Mouse (Mus musculus) erythroblast, embryonic 14.5 days (primary cell): ENCODE data around the gene Trim59. TPM values are rescaled to one million over a fixed set of nuclear protein-coding genes. Genes with fewer than 3 reads are reported as not detected.

ENCODE experiments used
- H3K27me3 ChIP-seq: 2 replicates; pipeline ENCODE4 v1.6.1; 2012; ENCODE audit warnings: inconsistent platforms; ENCODE audit not compliant: control insufficient read depth
- H3K36me3 ChIP-seq: 2 replicates; pipeline ENCODE4 v1.6.1; 2012; ENCODE audit warnings: mild to moderate bottlenecking, inconsistent platforms; ENCODE audit not compliant: control insufficient read depth
- H3K4me1 ChIP-seq: 2 replicates; pipeline ENCODE4 v1.6.1; 2012; ENCODE audit warnings: inconsistent platforms; ENCODE audit not compliant: control insufficient read depth
- H3K4me3 ChIP-seq: replicated peaks from 2 replicates; pipeline ENCODE3; 2012; ENCODE audit warnings: moderate library complexity, mild to moderate bottlenecking, inconsistent platforms
- H3K9me3 ChIP-seq: 2 replicates; pipeline ENCODE4 v1.6.1; 2012; ENCODE audit warnings: low read length, inconsistent platforms, mixed read lengths; ENCODE audit not compliant: control insufficient read depth
- GATA1 ChIP-seq: IDR thresholded peaks from 2 replicates; pipeline ENCODE4 v1.6.1; 2012; ENCODE audit warnings: low read length, inconsistent platforms, mixed read lengths
- TAL1 ChIP-seq: IDR thresholded peaks from 3 replicates; pipeline ENCODE4 v1.6.1; 2012; ENCODE audit warnings: low read length, inconsistent platforms, mixed read lengths
- polyA plus RNA-seq: library from polyadenylated mRNA; stranded (reverse); fragments of >175 nt; gene quantifications from 2 replicates; pipeline ENCODE4 v1.2.3, GENCODE M21; 2012

Gene Trim59
- 3.3 and 9.0 TPM in 2 replicates for polyA plus RNA-seq

DNA sequence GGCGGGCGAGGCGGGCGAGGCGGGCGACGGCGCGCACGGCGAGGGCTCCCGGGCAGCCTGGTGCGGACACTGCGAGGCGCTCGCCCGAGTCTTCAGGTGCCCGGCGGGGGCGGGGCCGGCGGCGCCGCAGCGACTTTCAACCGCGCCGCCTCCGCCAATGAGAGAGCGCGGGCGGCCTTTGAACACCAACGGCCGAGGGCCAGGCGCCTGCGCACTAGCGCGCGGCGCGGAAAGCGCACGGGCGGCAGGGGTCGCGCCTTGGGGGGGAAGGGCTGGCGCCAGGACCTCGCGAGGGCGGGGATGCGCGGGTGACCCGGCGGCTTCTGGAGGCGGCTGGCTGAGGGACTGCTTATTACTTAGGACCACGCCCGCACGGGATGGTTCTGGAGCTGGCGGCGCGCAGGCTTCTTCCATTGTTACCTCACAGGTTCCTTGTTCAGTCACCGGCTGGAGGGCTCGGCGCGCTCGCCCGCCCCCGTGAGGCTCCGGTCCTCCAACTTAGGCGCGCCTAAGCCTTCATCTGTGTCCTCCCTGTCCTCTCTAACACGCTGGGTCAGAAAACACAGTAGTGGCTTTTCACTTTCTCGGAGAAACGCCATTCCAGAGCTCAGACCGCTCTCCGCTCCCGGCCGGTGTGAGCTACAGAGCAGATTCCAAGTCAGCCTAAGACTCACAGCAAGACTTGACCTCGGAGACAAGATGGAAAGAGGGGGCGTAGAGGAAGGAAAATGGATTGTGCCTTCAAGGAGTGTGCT is at the start of gene Trim59:
Gene Trim59, minus strand, starts transcription at position 111 of the 755 bp plus-strand sequence.
- TF ChIP-seq TAL1 (no peak), GATA1 (no peak)
- no peaks in the 10 kb centered on the region for H3K9me3 ChIP-seq
- H3K4me1 ChIP-seq, result peaks cover 55% of the 10 kb centered on the region
- H3K4me3 ChIP-seq, result peak within 1 kb of the TSS; percentile 79
- H3K36me3 ChIP-seq, result peaks cover 59% of the 10 kb centered on the region
- no peaks in the 10 kb centered on the region for H3K27me3 ChIP-seq

DNA sequence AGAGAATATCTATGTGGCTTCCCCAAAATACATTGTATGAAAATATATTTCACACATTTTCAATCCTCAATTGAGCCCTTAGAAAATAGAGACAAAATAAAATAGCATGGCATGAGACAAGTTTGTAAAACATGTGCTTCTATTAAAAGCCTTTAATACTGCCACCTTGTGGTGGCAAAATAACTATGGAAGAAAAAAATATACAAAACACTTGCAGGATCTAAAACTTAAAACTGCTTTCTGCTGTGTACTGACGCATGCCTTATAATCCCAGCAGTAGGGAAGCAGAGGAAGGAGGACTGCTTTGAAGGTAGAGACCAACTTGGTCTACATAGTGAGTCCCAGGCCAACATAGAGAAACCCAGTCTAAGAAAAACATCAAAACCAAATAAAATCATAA is 19.4 kb upstream of the Trim59 start:
- TF ChIP-seq GATA1, result no peak
- no peak for TF ChIP-seq TAL1
- Histone ChIP-seq H3K27me3 (no peaks in the 10 kb centered on the region), H3K4me1 (peaks cover 34% of the 10 kb centered on the region), H3K9me3 (no peaks in the 10 kb centered on the region), H3K4me3 (no peak overlapping the region), H3K36me3 (peaks cover 35% of the 10 kb centered on the region)

DNA sequence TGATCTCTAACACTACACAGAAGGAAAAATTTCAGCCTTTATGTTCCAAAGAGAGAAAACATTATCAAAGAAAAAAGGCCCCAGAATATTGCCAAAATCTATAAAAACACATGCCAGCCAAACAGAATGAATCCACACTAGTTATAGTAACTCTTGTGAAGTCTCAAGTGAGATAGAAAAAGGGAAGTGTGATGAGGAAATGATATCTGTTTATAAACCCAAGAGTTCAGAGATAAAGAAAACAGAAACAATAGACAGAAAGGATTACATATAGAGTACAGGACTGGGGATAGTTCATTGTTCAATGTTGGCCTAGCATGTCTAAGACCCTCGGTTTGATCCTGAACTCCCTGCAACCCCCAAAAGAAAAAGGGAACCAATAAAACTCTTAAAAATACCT is 18.2 kb upstream of the Trim59 start:
- H3K4me1 ChIP-seq, result peaks cover 42% of the 10 kb centered on the region
- TF ChIP-seq GATA1 (no peak), TAL1 (no peak)
- no peaks in the 10 kb centered on the region for H3K9me3 ChIP-seq
- no peak overlapping the region for H3K4me3 ChIP-seq
- no peaks in the 10 kb centered on the region for H3K27me3 ChIP-seq
- H3K36me3 ChIP-seq, result peaks cover 31% of the 10 kb centered on the region

DNA sequence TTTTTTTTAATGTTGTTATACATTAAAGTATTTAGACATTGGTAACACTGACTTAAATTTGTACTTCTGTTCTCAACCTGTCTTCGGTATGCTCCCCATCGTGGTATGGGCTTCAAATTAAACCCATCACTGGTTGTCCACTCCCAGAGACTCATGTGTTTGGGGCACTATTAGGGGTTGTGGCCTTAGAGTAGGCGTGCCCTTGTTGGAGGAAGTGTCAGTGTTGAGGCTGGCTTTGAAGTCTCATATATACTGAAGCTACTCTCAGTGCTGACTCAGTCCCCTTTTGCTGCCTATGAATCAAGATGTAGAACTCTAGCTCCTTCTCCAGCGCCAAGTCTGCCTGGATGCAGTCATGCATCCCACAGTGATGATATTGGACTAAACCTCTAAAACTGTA is 16.1 kb upstream of the Trim59 start:
- no peak overlapping the region for H3K4me3 ChIP-seq
- H3K9me3 ChIP-seq, result no peaks in the 10 kb centered on the region
- H3K4me1 ChIP-seq, result peaks cover 63% of the 10 kb centered on the region
- peaks cover 29% of the 10 kb centered on the region for H3K36me3 ChIP-seq
- no peaks in the 10 kb centered on the region for H3K27me3 ChIP-seq
- TF ChIP-seq TAL1 (no peak), GATA1 (no peak)

DNA sequence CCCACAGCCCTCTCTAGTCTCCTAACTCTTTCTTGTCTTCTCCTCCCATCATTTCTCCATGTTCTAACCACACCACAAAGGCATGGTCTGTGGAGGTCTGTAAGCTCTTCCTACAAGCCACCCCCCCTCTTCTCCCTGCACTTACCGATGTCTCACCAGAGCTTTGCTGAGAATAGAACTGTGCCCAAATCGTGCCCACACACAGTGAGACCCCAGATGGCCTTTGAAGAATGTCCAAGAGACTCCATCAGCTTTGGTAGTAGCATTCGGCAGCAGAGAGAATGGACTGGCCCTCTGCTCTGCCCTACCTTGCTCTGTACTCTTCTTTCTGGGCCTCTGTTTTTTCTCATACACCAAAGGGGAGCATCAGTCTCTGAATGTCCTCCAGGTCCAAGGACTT is 11.3 kb upstream of the Trim59 start:
- Histone ChIP-seq H3K9me3 (no peaks in the 10 kb centered on the region), H3K27me3 (no peaks in the 10 kb centered on the region), H3K36me3 (peaks cover 25% of the 10 kb centered on the region), H3K4me3 (peak overlapping the region; percentile 58), H3K4me1 (peaks cover 91% of the 10 kb centered on the region)
- TF ChIP-seq GATA1 (no peak), TAL1 (no peak)

DNA sequence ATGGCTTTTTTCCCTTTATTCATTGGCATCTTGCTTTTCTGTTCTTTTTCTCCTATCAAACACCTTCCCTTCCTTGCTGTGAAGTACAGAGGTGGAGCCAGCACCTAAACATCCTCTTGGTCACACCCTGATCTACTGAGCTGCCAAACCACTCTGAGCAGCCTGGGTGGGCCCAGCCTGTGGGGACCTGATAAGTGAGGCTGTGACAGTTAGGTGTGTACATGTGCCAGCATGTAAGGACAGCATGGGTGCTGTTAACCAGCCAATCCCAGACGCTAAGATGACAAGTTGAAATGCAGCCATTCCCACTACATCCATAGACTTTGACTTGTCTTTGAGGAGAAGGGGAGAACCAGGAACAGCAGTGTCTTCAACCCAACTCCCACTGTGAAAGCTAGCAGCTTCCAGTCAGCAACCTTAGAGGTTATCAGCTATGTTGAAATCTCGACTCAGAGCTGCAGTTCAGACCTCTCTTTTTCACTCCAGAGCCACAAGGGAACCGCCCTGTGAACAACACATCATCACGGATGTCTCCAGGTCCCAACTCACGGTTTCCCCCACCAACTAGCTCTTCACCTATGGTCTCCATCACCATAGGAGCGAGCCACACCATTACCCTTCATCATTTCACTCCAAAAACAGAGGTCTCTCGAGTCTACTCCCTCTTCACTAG is 10.3 kb upstream of the Trim59 start:
- Histone ChIP-seq H3K9me3 (no peaks in the 10 kb centered on the region), H3K27me3 (no peaks in the 10 kb centered on the region), H3K36me3 (peaks cover 22% of the 10 kb centered on the region), H3K4me1 (peaks cover 92% of the 10 kb centered on the region), H3K4me3 (peak overlapping the region; percentile 58)
- TF ChIP-seq GATA1 (peak; percentile 88), TAL1 (peak; percentile 97)

DNA sequence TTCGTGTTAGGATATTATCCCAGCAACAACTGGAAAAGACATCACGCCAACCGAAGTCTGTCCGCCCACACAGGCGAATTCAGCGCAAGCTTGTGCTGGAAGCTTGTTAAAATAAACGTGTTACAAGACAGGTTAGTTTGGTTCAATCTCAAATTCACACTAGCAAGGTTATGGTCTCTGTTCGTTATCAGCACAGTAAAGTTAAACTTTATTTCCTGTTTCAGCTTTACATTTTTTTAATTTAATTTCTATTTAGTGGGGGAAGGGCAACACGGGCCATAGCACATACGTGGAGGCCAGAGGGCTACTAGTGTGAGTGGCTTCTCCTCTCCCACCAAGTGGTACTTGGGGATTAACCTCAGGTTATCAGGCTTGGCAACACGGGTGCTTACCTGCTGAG is 7.3 kb upstream of the Trim59 start:
- Histone ChIP-seq H3K9me3 (no peaks in the 10 kb centered on the region), H3K4me1 (peaks cover 86% of the 10 kb centered on the region)
- TF ChIP-seq TAL1 (no peak), GATA1 (no peak)

DNA sequence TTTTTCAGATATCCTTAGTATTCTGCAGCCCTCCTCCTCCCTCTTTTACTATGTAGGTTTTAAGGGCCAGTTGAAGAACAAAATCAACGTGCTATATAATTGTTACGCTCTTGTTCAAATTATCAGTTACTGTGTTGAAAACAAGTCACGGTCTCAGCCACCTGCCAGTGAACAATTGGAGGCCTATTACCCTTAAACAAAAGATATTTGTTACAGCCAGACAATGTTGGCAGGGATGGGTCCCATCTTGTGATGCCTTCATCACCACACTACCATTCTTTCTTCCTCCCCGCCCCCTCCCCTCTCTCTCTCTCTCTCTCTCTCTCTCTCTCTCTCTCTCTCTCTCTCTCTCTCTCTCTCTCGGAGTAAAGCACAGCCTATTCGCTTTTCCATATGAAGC is 4.5 kb upstream of the Trim59 start:
- no peak for TF ChIP-seq TAL1
- no peak for TF ChIP-seq GATA1
- peaks cover 29% of the 10 kb centered on the region for H3K36me3 ChIP-seq
- H3K4me1 ChIP-seq, result peaks cover 76% of the 10 kb centered on the region

More for the DNA sequence above, 7.3 kb upstream of the Trim59 start:
- Histone ChIP-seq H3K27me3 (no peaks in the 10 kb centered on the region), H3K36me3 (peaks cover 25% of the 10 kb centered on the region), H3K4me3 (no peak overlapping the region)

DNA sequence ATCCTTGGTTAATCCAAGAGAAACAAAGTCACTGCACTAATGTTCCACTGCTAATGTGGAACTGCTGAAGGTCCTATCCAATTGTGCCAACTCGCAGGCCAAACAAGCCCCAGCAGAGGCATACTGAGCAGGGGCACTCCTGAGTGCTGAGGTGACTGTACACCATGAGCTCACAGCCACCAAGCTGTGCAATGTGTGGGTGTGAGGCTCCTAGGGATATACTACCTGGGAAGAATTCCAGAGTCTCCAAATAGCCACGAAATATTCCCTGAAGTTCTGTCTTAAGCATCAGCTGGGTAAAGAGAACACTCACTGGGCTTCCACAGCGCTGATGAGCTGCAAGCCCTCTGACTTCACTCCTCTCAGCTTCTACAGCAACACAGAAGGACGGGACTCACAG is 3.1 kb upstream of the Trim59 start:
- TF ChIP-seq GATA1, result no peak
- TF ChIP-seq TAL1, result no peak

More for the DNA sequence above, 4.5 kb upstream of the Trim59 start:
- H3K27me3 ChIP-seq, result no peaks in the 10 kb centered on the region
- H3K4me3 ChIP-seq, result no peak overlapping the region
- H3K9me3 ChIP-seq, result no peaks in the 10 kb centered on the region

More for the DNA sequence above, 3.1 kb upstream of the Trim59 start:
- H3K4me1 ChIP-seq, result peaks cover 63% of the 10 kb centered on the region
- H3K36me3 ChIP-seq, result peaks cover 37% of the 10 kb centered on the region
- no peaks in the 10 kb centered on the region for H3K9me3 ChIP-seq
- H3K4me3 ChIP-seq, result no peak overlapping the region
- no peaks in the 10 kb centered on the region for H3K27me3 ChIP-seq
